Mouse (Mus musculus): ENCODE results near the gene Esrra. TPM values are rescaled to one million over a fixed set of nuclear protein-coding genes. Genes with fewer than 3 reads are reported as not detected.
A peak's percentile ranks its signal among the peaks of the same experiment; 100 is the strongest.

Esrra gene
- 10 to 100 TPM; 60.6 to 65.2 TPM for total RNA-seq (2021)

- intact Hi-C loops (cut with DNase I) = loop anchor here (2.0 kb wide), 1 partner anchor 57 kb away; no protein-coding TSS in a partner anchor
- peak; percentile 100 for DNase-seq (ENCODE audit: low spot score in 2 of 2)
These were observed at the start of gene Esrra for GRCm38 (mm10) chr19:6921647-6922567. TSS of gene Esrra (minus strand) at chr19:6921813.

GRCm38 (mm10) chr19:6970460-6971085 is 49.0 kb upstream of the Esrra start:
- intact Hi-C loops (cut with DNase I) = no loop called here
- DNase-seq (ENCODE audit: low spot score in 2 of 2) = no peak

DNA sequence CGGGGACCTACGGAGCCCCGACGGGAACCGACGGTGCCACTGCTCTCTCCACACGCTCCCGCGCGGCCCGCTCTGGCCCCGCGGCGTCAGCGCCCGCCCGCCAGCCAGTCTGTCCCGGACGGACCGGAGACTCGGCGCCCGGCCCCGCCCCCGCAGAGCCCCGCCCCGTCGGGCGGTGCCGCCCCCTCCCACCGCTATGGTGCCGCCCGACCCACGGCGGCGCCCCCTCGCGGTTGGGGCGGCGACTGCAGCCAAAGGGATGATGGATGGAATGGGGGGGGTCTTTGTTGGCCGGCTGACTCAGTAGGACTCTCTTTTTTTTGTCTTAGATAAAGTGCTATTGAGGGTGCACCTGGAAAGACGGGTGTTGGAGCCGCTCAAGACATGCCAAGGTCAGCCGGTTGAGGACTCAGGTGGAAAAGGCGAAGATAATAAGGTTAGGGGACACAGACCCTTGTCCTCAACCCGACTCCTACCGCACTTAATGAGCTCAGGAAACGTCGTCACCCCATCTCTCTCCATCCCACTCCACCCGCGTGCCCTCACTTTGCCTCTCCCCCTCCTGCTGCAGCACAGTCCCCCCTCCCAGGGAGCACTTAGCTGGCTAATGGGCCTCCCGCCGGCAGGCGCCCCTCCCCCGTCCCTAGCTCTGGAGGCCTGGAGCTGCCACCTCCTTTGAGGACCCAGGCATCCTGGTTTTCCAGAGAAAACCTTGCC is 48.2 kb upstream of the Esrra start:
- DNase-seq (ENCODE audit: low spot score in 2 of 2) = no peak
- intact Hi-C loops (cut with DNase I) = no loop called here

DNA sequence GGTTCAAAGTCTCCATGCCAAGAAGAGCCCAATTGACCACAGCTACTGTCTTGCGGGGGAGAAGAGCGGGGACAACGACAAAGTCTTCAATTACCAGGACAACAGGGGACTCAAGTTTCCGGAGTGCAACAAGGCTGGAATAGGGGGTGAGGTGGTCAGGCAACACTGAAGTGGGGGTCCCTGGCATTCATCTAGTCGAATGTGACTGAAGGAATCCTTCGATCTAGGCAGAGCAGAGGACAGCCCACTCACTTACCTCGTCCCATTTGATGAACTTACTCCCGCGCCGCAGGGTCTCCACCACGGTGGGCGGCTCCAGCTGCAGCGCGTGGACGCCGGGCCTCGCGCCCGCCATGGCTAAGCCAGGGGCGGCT is 47.7 kb upstream of the Esrra start:
- intact Hi-C loops (cut with DNase I) = no loop called here
- no peak for DNase-seq (ENCODE audit: low spot score in 2 of 2)

- intact Hi-C loops (cut with DNase I) = no loop called here
- no peak for DNase-seq (ENCODE audit: low spot score in 2 of 2)
These were observed 47.1 kb upstream of the Esrra start for GRCm38 (mm10) chr19:6968491-6969271.

- DNase-seq (ENCODE audit: low spot score in 2 of 2) = no peak
- intact Hi-C loops (cut with DNase I) = no loop called here
These were observed 34.8 kb upstream of the Esrra start for GRCm38 (mm10) chr19:6956461-6956860.

- intact Hi-C loops (cut with DNase I) = no loop called here
These were observed 33.8 kb upstream of the Esrra start for GRCm38 (mm10) chr19:6955424-6955823.

GRCm38 (mm10) chr19:6954046-6954445 is 32.4 kb upstream of the Esrra start:
- intact Hi-C loops (cut with DNase I) = no loop called here
- no peak for DNase-seq (ENCODE audit: low spot score in 2 of 2)

More at GRCm38 (mm10) chr19:6955424-6955823, 33.8 kb upstream of the Esrra start:
- no peak for DNase-seq (ENCODE audit: low spot score in 2 of 2)

DNA sequence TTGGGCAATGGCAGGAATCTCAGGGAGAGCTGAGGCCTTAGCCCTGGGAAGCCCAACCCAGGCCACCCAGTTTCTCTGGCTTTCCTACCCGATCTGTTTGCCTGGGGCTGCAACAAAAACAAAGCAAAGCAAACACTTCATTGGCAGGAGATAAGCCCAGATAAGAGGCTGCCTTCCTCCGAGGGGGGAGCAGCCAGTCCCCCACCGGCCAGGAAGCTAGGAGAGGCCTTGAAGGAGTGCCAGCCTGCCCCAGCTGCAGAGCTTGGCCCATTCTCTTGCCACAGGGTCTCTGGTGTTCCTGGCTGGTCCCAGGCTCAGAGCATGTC is 31.1 kb upstream of the Esrra start:
- intact Hi-C loops (cut with DNase I) = no loop called here

DNA sequence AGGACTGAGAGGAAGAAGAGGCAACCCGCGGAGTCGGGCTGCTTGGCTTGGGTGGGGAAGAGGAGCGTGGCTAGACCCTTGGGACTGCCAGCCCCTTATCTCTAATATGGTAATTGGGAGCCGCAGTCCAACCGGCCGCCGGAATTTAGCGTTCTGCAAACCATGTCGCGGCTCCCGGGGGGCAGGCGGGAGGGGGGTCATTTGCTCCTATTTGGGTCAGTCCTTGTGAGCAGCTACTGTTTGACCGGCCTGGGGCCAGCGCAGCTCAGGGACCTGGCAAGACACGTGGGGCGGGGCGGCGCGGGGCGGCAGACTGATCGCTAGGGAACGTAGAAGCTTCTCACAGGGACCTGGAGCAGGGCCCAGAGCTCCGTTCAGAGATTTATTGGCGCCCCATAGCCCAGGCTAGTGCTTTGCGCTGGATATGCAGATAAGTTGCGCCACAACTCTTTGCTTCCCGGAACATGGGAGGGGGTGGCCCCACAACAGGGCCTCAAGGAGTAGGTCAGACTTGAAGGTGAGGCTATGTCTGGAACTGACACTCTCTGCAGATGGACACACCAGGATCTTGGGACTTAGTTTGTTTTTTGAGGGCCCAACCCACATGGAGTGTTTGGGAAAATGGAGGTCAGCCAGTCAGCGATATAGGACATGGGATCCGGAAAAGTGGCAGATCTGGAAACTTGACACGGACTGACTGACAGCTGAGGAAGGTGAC is 30.5 kb upstream of the Esrra start:
- DNase-seq (ENCODE audit: low spot score in 2 of 2) = peak; percentile 56 to 74
- intact Hi-C loops (cut with DNase I) = loop anchor here (1.0 kb wide), 3 partner anchors 10 to 29 kb away; partner anchors contain the start of genes Gpr137 and Ppp1r14b

More for the DNA sequence above, 31.1 kb upstream of the Esrra start:
- DNase-seq (ENCODE audit: low spot score in 2 of 2) = no peak

- DNase-seq (ENCODE audit: low spot score in 2 of 2) = peak; percentile 88 to 98
- intact Hi-C loops (cut with DNase I) = loop anchor here (1.0 kb wide), 3 partner anchors 9 to 28 kb away; partner anchors contain the start of genes Gpr137 and Ppp1r14b
These were observed 29.9 kb upstream of the Esrra start for GRCm38 (mm10) chr19:6951381-6951968.

DNA sequence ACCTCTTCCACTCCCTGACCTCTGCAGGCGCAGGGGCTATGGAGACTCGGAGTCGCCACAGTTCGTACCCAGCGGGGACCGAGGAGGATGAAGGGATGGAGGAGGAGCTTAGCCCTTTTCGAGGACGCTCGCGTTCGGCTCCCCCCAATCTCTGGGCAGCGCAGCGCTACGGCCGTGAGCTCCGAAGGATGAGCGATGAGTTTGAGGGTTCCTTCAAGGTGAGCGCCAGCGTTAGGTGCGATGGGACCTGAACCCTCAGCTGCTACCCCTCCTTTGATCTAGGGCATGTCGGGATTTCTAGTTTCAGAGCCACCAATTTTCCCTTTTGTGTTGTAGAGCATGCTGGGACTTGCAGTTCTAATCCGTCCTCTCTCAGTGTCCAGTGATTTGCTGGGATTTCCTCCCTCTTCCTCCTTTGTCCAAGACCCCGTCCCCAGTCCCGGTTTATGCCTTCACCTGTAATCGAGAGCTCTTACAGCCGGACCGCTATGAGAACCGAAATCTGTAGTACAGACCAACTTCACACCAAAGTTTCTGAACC is 29.1 kb upstream of the Esrra start:
- peak; percentile 45 to 77 for DNase-seq (ENCODE audit: low spot score in 2 of 2)
- intact Hi-C loops (cut with DNase I) = loop anchor here (1.0 kb wide), 3 partner anchors 8 to 27 kb away; partner anchors contain the start of genes Gpr137 and Ppp1r14b

DNA sequence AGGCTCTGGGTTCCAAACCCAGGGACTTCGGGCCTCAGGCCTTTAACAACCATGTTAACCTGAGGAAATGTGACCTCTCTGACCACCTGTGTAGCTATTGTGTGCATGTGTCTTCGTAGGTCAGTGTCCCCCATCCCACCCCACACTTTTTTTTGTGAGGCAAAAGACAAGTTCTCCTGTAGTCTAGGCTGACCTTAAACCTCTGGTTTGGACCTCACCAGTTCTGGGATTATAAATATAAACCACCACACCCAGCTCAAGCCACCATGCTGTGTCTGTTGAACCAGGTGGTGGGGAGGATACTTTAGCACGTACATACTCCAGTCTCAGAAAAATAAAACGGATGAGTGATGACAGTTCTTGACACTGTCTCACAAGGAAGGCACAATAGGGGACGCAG is 28.3 kb upstream of the Esrra start:
- DNase-seq (ENCODE audit: low spot score in 2 of 2) = no peak
- intact Hi-C loops (cut with DNase I) = no loop called here

GRCm38 (mm10) chr19:6949532-6949931 is 27.9 kb upstream of the Esrra start:
- intact Hi-C loops (cut with DNase I) = no loop called here
- DNase-seq (ENCODE audit: low spot score in 2 of 2) = no peak

GRCm38 (mm10) chr19:6948186-6948585 is 26.6 kb upstream of the Esrra start:
- DNase-seq (ENCODE audit: low spot score in 2 of 2) = no peak
- intact Hi-C loops (cut with DNase I) = no loop called here

GRCm38 (mm10) chr19:6947742-6948141 is 26.1 kb upstream of the Esrra start:
- no peak for DNase-seq (ENCODE audit: low spot score in 2 of 2)
- intact Hi-C loops (cut with DNase I) = no loop called here

DNA sequence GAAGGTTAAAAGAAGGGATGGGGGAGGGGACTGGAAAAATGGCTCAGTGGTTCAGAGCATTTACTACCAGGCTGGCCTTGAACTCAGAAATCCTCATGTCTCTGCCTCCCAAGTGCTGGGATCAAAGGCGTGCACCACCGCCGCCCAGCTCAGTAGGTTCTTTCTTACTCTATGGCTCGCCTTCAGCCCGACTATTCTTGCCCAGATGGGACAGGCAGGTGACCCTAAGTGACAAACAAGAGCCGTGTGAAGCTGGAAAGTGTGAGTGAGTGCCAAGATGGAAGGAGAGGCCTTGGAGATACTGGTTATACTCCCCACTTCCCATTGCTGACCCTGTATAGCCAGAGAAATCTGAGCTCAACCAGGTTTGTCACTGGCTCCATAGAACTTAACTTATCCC is 22.1 kb upstream of the Esrra start:
- intact Hi-C loops (cut with DNase I) = loop anchor here (5.0 kb wide), 1 partner anchor 34 kb away; the partner anchor contains the start of gene Plcb3

GRCm38 (mm10) chr19:6942764-6943163 is 21.2 kb upstream of the Esrra start:
- no peak for DNase-seq (ENCODE audit: low spot score in 2 of 2)
- intact Hi-C loops (cut with DNase I) = loop anchor here (1.0 to 5.0 kb wide), 2 partner anchors 9 to 35 kb away; partner anchors contain the start of gene Plcb3

More for the DNA sequence above, 22.1 kb upstream of the Esrra start:
- no peak for DNase-seq (ENCODE audit: low spot score in 2 of 2)
